Mouse (Mus musculus): Measurements from ENCODE around the gene Gfer.
"Not testable (repeated sequence)": the region's sequence is repeated elsewhere in the genome, so short reads cannot be mapped to it uniquely, and the experiment has no call there.

Gfer gene

DNA sequence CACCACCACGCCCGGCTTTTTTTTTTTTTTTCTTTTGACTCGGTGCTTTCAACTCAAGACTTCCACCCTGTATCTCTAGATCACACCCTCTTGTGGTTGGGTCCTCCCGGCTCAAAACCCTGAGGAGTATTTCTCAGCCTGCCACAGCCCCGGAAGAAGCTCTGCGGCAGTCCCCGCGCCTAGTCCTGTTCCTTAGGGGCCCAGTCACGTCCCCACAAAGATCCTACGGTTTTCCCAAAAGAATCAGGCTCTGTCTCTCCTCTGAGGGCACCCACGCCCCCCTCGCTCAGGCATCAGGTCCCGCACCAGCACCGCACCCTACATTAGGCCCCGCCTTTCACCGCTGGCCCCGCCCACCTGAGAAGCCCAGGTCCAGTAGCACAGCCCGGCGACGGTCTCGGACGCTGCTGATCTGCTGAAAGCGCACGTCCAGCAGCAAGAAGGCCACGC, 8.8 kb downstream of the Gfer start:
- peak; percentile 57 for DNase-seq (ENCODE audit: low spot score)

DNA sequence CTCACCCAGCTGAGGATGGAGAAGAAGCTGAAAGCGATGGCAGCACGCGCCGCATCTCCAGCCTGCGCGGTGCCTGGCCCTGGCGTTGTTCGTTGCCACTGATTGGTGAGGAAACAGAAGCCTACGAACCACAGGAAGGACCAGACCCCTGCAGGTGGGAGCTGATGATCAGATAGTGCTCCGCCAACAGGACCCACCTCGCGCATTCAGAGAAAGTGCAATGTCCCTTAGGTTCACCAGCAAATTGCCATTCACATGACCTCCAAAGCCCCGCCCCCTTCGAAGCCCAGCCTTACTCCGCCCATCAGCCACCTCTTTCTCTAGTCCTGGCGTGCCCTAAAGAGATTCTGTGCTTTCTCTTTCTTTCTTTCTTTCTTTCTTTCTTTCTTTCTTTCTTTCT, 9.4 kb downstream of the Gfer start:
- no peak for DNase-seq (ENCODE audit: low spot score)

DNA sequence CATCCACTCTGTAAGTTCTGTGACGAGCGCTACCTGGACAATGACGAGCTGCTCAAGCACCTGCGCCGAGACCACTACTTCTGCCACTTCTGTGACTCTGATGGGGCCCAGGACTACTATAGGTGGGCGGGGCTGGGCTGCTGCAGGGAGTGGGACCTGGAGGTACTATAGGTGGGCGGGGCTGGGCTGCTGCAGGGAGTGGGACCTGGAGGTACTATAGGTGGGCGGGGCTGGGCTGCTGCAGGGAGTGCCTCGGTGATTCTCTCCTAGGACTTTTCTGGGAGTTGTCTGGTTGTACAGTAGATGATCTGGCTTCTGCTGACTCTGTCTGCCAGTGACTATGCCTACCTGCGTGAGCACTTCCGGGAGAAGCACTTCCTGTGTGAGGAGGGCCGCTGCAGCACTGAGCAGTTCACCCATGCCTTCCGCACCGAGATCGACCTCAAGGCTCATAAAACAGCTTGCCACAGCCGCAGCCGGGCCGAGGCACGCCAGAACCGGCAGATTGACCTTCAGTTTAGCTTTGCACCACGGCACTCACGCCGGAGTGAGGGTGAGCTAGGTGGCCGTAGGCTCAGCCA, 18.4 kb downstream of the Gfer start:
- no peak for DNase-seq (ENCODE audit: low spot score)

DNA sequence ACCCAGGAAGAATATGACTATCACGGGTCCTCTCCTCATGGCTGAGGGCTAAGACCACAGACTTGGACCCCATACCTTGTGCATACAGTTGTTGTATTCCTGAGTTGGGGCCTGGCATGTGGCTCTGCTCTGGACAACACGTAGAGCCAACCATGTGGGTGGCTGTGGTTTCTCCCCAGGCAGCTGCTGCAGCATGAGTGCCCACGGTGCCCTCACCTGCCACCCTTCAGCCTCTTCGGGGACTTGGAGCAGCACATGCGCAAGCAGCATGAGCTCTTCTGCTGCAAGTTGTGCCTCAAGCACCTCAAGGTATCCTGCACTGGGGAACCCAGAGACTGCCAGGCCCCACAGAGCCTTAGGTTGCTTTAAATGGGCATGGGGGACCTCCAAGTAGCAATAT, 19.1 kb downstream of the Gfer start:
- DNase-seq (ENCODE audit: low spot score): no peak

DNA sequence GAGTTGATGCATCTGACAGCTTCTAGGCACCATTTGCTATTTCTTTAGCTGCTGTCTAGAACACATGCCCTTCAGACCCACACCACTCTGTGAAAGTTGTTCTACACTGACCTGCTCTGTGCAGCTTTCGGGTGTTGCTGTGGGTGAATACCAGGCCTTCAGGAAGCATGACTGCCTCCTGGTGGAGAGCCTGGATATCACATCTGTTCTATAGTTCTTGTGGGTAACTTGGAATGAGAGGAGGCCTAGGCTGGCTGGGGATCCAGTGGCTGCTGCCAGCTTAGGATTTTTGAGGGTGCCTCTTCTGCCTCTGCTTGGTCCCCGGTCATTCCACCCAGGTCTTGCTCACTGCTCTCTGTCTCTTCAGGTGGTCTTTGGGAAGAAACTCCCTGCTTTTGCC, 19.8 kb downstream of the Gfer start:
- DNase-seq (ENCODE audit: low spot score): peak; percentile 45

DNA sequence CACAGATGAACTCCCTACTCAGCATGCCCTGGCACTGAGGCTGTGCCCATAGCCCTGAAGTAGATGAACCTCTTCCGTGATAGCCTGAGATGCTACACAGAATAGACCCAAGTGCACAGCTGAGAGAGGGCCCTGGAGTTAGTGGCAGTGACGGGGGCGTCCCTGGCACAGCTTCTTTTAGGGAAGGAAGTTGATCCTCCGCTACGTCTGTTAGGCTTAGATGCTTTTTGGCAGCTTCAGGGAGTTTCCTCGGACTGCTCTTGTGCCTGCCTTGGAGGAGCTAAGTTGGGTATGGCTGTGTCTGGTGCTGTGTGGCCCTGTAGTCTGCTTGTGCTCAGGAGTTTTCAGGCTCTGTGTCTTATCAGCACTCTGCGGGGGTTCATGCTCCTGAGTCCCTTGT, 21.7 kb downstream of the Gfer start:
- DNase-seq (ENCODE audit: low spot score): no peak

DNA sequence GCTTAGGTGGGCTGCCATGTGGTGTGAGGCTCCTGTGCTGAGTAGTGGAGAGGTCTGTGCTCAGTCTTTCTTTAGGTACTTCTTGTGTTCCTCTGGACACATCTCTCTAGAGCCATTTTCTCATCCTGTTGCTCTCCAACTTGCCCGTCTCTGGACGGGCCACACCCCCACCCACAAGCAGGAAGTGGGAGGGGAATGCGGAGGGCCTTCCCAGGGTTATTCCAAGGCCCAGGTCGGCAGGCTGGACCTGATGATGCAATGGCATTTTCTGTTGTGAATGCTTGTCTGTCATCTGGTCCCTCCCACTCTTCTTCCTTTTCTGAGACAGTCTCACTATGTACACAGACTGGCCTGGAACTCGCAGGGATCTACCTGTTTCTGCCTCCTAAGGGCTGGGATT, 23.8 kb downstream of the Gfer start:
- DNase-seq (ENCODE audit: low spot score): no peak

DNA sequence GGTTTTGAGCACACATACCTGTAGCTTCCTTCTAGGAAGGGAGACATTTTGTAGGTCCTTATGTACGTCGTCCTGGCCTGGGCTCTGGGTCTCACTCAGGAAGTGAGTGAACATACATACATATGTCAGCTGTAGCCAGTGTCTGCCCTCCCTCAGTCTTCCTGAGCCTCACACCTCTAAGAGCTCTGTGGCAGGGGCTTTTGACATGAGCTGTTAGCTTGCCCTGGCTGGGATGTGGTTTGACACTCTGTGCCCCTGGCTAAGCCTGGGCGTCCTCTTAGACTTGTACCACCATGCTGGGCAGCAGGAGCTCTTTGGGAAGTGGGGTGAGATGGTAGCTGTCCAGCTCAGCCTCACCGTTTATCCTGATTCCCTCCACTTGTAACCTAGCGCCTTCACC, 24.6 kb downstream of the Gfer start:
- no peak for DNase-seq (ENCODE audit: low spot score)

DNA sequence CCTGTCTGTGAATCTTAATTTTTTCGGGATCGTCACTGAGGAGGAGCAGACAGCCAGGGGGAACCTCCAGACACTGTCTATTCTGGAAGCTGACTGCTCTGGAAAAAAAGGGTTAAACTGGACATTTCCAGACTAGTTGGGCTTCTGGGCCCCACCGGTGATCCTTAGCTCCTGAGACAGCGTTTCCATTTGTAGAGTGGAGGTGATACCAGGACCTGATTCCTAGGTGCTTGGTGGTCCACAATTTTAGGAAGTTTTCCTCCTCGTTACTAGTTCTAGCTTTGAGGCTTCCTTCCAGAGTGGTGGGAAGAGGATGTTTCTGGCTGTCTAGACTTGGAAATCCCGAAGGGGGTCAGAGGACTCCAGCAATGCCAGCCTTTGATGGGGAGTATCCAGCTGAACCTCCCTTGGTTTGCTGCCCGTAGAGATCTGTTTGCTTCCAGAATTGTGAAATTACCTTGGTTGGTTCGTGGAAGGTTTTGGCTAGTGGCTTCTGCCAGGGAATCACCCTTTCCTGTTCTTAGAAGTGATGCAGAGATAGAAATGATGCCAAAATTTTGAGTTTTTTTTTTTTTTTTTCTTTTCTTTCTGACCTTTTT, 25.6 kb downstream of the Gfer start:
- no peak for DNase-seq (ENCODE audit: low spot score)

DNA sequence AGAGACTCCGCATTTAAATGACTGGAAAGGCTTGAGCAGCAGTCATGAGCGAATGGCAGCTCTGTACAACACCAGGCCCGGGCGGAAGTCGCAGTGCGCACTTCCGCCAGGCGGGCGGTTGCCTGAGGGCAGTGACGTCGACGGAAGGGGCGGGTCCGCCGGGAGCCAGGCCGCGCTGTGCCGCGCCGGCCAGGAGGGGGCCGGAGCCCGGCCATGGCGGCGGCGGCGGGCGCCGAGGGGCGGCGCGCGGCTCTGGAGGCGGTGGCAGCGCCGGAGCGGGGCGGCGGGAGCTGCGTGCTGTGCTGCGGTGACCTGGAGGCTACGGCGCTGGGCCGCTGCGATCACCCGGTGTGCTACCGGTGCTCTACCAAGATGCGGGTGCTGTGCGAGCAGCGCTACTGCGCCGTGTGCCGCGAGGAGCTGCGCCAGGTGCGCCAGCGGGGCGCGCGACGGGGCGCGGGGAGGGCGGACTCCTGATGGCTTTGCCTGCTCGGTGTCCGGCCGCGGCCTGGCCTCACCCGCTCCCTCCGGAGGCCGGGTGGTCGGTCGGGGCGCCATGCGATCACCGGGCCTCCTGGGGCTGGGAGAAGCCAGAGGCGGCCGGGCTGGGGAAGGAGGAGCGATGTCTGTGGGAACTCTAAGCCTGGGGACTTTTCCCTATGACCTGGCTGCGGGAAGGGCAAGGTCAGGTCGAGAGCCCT, 26.3 kb downstream of the Gfer start, which contains the start of gene Zfp598:
Zfp598 (plus strand) TSS at position 143 of the 701 bp plus-strand sequence.
- peak; percentile 93 for DNase-seq (ENCODE audit: low spot score)

DNA sequence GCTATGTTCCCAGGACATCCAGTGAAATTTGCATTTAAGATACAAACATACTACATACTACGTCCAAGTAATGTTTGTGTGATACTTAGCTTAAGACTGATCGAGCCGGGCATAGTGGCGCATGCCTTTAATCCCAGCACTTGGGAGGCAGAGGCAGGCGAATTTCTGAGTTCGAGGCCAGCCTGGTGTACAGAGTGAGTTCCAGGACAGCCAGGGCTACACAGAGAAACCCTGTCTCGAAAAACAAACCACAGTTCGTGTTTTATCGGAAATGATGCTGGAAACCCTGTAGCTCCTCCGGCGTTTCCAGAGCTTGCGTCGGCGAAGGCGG, 26.8 kb downstream of the Gfer start:
- not testable (repeated sequence) for DNase-seq (ENCODE audit: low spot score)

DNA sequence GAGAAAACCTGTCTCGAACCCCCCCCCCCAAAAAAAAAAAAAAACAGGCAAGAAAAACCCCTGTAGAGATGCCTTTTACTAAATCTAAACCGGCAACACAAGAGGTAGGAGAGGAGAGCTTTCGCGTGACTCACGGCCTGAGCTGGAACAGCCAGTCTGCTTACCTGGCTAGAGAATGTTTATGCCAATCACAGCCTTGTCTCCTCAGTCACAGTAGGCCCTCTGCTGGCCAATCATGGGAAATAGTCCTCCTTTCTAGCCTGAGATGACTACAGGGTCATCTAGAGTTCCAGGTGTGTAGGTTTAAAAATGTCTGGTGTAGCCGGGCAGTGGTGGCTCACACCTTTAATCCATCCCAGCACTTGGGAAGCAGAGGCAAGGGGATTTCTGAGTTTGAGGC, 28.5 kb downstream of the Gfer start:
- no peak for DNase-seq (ENCODE audit: low spot score)

DNA sequence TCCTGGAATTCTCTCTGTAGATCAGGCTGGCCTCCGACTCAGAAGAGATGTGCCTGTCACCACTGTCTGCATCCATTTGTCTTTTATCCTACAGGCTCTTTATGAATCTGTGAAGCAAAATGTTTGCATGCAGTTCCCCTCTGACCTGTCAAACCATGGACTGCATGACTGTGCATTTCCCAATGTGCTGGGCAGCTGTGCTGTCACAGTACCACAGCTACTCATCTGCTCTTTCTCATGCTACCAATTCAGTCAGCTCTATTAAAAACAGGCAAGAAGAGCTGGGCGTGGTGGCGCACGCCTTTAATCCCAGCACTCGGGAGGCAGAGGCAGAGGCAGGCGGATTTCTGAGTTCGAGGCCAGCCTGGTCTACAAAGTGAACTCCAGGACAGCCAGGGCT, 28.9 kb downstream of the Gfer start:
- DNase-seq (ENCODE audit: low spot score): not testable (repeated sequence)

DNA sequence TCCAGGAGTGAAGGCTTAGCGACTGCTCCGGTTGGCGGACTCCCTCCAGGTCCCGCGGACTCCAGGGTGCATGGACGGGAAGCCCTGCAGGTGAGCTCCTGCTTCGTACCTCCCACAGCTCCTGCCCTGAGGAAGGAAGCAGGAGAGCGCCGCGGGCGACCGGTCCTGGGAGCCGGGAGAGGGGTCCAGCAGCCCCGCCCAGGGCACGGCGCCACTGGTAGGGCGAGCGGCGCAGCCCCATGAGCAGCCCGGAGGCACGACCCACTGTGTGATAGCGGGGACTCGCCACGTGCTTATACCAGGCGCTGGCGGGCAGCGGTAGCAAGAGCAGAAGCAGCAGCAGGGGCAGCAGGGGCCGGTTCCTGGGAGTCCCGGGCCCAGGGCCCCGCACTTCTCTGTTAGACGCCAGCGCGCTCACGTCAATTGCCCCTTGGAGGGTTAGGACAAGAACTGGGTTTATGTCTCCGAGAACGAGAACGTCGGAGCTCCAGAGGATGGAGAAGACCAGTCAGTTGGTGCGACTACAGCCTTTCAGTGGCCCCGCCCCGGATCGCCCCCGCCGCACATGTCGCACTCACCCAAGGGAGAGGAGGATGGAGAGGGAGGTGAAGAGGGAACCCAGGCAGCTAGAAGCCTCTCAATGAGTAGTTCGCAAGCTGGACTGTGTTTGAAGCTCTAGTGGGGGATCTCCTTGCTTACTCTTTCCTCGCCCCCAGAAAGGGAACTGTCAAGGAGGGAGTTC, 37.8 kb downstream of the Gfer start, which contains the start of gene Npw:
Npw (minus strand) TSS at position 441 of the 742 bp plus-strand sequence.
- no peak for DNase-seq (ENCODE audit: low spot score)

DNA sequence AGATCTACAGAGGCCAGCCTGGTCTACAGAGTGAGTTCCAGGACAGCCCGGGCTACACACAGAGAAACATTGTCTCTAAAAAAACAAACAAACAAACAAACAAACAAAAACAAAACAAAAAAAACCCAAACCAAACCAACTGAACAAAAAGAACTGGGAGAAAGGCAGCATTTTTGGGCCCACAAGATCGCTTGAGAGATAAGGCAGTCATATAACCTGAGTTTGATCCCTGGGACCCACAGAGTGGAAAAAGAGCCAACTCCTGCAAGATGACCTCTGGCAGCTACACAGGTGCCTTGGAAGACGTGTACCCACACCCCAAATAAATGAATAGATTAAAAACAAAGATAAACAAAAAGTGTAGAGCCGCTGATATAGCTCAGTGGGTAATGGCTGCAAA, 41.0 kb downstream of the Gfer start:
- DNase-seq (ENCODE audit: low spot score): no peak

DNA sequence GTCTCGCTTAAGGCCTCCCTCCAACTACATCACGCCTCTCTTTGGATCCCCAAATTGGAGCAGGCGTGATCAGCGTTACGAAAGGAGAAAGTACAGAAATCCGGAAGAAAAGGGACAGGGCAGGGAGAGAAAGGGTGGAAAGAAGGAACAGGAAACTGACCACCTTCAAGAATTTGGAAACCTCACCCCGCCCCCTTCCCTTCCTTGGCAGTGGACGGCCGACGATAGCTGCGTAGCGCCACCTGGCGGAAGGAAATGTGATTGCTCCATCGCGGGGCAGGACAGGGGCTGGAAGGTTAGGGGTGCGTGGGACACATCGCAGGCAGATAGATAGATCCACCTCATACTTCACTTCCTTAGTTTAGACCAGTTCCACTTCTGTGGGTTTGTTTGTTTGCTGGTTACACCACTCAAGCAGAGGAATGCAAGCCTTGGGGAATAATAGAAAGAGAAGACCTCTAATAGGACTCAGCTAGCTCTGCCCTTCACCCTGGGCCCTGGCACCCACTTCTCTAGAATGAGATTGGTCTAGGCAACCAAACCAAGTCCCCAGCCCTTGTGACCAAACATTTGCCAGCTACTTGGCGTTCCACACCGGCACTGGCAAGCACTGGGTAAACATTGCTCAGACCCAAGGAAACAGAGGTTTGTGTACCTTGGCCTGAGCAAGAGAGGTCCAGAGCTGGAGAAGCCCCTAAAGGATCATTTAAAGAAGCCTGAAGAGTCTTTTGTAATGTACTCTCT, 41.8 kb downstream of the Gfer start:
- peak; percentile 71 for DNase-seq (ENCODE audit: low spot score)

DNA sequence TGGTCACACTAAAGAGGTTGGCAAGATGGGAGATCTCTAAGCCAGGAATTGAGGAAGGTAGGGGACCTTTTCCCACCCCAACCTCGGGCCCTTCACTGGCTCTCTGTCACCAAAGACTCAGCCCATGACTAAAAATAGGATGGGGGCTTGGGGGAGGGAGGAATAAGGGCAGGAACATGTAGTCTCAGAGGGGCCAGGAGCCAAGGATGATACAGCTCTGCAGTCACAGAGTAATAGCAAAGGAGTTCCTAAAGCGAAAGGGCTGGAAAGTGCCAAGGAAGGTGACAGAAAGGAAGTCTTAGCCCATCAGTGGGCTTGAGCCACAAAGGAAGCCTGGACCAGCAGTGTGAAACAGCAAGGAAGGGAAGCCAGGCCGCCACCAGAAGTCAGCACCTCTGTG, 44.1 kb downstream of the Gfer start:
- DNase-seq (ENCODE audit: low spot score): no peak

DNA sequence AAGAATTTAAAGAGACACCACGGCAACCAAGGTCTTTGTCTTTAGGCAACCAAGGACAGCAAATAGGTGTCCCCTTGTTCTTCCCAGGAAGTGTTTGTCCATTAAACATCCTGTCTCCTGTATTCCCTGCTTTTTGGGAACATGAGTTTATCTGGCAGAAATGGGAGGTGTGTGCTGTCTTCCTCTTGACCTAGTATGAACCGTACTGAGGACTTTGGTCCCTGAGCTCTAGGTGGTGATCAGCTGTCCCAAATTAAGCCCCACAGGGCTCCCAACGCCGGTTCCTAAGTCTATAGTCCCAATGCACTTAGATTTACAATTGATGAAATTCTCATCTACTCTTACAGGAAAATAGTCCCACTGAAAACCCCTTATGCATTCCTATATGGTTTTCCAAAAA, 45.2 kb downstream of the Gfer start:
- no peak for DNase-seq (ENCODE audit: low spot score)

DNA sequence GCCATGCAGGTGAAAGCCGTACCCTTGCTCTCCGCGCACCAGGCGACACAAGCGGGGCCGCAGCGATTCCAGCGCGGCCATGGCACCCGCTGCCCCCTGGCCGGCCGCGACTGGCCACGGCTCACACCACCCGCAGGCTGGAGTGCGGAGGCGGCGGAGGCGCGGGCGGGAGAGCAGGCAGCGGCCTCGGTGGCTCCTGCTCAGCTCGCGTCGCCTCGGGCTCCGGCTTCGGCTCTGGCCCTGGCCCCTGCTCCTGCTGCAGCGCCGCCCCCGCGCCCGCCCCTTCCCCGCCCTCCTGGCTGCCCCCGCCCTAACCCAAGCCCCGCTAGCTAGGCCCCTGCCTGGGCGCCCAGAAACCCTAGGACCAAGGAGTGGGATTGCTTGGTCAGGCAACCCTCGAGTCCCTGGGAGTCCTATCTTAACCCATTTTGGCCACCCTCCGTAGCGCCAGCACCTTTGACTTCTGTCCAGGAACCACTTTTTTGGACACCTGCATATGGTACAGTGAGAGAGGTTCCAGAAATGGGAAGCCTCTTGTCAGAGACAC, 45.8 kb downstream of the Gfer start, which contains the start of gene Slc9a3r2:
Slc9a3r2 (minus strand) TSS at position 258 of the 547 bp plus-strand sequence.
- DNase-seq (ENCODE audit: low spot score): no peak

DNA sequence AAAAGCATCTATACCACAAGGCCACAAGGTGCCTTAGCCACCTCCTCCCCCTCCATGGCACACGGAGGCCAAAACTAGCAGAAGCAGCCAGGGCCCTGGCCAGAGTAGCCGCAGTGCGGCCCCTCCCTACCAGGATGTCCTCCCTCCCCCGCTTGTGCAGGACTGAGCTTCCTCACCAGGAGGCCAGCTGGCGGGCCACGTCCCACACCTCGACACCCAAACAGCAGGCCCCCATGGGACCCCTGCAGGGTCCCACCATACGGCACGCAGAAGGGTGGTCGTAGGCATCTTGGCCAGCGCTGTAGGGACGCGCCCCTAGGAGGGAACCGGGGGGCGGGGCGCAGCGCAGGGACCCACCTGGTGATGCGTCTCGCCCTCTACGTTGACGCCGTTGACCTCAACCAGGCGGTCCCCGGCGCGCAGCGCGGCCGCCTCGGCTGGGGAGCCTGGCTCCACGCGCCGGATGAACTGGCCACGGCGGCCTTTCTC, 46.3 kb downstream of the Gfer start:
- no peak for DNase-seq (ENCODE audit: low spot score)

DNA sequence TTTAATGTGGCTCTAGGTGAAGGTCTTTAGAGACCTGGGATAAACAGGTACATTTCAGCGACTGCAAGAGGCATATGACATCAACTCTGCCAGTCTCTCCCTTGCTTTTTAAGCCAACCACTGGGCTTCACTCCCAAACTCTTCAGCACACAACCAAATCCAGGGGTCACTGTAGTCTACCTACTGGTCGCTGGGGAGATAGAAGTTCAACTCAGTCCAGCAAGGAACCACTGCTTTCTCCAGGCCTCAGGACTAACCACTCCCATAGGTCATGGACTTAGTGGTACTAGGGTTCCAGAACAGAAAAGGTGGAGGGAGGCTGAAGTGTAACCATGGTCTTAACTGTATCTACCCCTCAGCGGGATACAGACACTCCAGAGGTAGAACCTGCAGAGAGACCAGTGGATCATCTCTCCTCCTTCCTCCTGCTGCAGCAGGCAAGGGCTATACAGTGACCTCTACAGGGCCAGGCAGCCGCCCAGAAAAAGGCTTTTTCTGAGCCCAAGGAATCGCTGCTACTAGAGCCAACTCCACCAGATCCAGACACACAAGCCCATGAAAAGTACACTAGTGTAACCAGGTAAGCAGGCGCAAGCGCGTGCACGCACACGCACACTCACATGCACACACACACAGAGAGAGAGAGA, 47.1 kb downstream of the Gfer start:
- DNase-seq (ENCODE audit: low spot score): no peak

Data from testis, postnatal 14 days (tissue).